Mouse (Mus musculus): Measurements from ENCODE around the gene Arpp19. TPM values are rescaled to one million over a fixed set of nuclear protein-coding genes. Genes with fewer than 3 reads are reported as not detected.
A peak's percentile ranks its signal among the peaks of the same experiment; 100 is the strongest.

Arpp19 gene
- total RNA-seq (2021) (100 to 1,000 TPM; 160 to 196 TPM), polyA plus RNA-seq (2012; rRNA removed) (25.1 and 50.0 TPM in 2 replicates)
- long read RNA-seq, full-length matches to known transcripts, result 181 of 185 reads
- long read RNA-seq, partial matches to known transcripts, result 1 of 185 reads
- long read RNA-seq, other reads (novel, unspliced or antisense), result 3 of 185 reads

DNA sequence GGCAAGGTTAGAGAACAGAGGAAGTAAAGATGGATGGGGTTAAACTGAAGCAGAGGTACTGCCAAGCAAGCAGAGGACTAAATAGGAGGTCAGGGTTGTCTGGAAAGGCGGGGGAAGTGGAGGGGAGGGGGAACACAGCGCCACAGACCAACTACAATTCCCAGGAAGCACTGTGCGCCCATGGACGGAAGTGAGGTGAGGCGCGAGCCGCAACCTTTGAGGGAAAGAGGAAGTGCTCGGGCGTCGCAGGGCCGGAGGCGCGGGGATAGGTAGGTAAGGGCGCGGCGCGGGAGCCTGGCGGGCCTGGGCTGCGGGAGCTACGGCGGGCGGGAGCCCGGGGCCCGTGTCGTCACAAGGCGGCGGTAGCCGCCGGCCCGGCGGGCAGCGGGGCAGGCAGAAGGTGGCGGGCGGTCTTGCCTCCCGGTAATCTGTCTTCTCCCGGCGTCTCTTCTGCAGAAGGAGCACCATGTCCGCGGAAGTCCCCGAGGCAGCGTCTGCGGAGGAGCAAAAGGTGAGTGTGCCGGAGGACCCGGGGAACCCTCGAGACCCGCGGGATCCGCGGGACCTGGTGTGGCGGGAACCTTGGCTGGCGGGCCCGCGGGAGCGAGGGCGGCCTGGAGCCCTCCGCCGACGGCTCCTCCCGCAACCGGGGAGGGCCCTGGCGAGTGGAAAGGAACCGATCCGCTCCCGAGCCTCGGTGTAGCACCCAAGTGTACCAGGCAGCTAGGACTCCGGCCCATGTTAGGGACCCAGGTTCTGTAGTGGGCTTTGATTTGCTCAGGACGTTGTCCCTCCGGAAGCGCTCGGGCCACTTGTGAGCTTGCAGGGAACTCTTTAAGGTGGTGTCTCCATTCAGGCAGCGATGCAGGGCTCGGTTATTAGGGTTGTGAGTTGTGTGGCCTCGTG lies at the start of gene Arpp19:
TSS of gene Arpp19 (plus strand) at position 164 of the 906 bp plus-strand sequence.
- under 1% methylated on average over 70 of the region's 73 CpGs for whole genome bisulfite sequencing
- Histone ChIP-seq H3K4me3 (peak within 1 kb of the TSS; percentile 88), H3K27ac (peak within 1 kb of the TSS; percentile 78), H3K4me1 (ENCODE audit: control insufficient read depth, insufficient read depth, low read length) (peaks cover 4% of the 10 kb centered on the region), H3K79me2 (replicated peaks; ENCODE audit: control insufficient read depth, insufficient read depth, low read length) (no peaks in the 10 kb centered on the region; the same call in 1 of the 2 replicates), H3K9ac (ENCODE audit: low read depth, low read length) (peak within 1 kb of the TSS; percentile 92), H3K27me3 (ENCODE audit: control insufficient read depth, insufficient read depth, low read length) (no peaks in the 10 kb centered on the region), H3K36me3 (ENCODE audit: control insufficient read depth, insufficient read depth, low read length) (peaks cover 18% of the 10 kb centered on the region)
- DNase-seq, result peak; percentile 81 to 89
- 0 out of 2 replicates have a peak, but pooled peaks have one; percentile 15 for TF ChIP-seq CTCF (IDR thresholded peaks at IDR 0.05)
- TF ChIP-seq EP300 (IDR thresholded peaks at IDR 0.05; ENCODE audit: insufficient read depth, low read depth, low read length), result 0 out of 2 replicates have a peak, but pooled peaks have one; percentile 34
- peak; percentile 77 for TF ChIP-seq POLR2A (IDR thresholded peaks at IDR 0.05; ENCODE audit: insufficient read depth, low read depth, low read length)
- intact Hi-C loops (cut with DNase I), result loop anchor here (5.0 kb wide), 2 partner anchors 85 to 130 kb away; partner anchors contain the start of gene Fam214a

DNA sequence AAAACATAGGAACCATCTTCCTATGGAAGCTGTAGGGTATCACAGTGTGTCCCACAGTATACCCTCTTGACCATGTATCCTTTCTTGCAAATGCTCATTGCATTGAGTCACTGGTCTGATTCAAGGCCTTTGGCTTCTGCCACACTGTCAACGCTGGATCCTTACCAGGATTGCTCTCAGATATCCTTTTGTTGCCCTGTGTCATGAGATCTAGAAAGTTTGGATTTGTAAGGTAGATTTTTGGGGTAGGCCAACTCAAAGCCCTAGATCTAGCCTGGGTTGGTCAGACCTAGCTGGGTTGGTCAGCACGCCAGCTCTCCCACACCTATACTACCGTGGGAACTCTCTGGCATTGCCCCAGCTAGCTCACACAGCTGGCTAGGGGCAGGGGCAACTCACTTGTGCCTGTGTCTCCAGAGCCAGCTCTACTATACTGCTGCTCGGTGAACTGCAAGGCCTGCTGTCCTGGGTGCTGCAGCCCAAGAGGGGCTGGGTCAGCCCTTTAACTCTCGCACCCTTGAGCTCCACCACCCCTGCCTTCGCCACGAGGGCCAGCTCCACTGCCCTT lies 48.4 kb upstream of the Arpp19 start:
- H3K9ac ChIP-seq (ENCODE audit: low read depth, low read length), result no peak overlapping the region
- TF ChIP-seq POLR2A (IDR thresholded peaks at IDR 0.05; ENCODE audit: insufficient read depth, low read depth, low read length) (no peak), CTCF (IDR thresholded peaks at IDR 0.05) (no peak), EP300 (IDR thresholded peaks at IDR 0.05; ENCODE audit: insufficient read depth, low read depth, low read length) (no peak)
- H3K79me2 ChIP-seq (replicated peaks; ENCODE audit: control insufficient read depth, insufficient read depth, low read length), result no peaks in the 10 kb centered on the region; the same call in 1 of the 2 replicates
- no peak overlapping the region for H3K4me3 ChIP-seq
- no peaks in the 10 kb centered on the region for H3K27me3 ChIP-seq (ENCODE audit: control insufficient read depth, insufficient read depth, low read length)
- peaks cover 20% of the 10 kb centered on the region for H3K36me3 ChIP-seq (ENCODE audit: control insufficient read depth, insufficient read depth, low read length)
- H3K4me1 ChIP-seq (ENCODE audit: control insufficient read depth, insufficient read depth, low read length), result peaks cover 4% of the 10 kb centered on the region
- H3K27ac ChIP-seq, result peak overlapping the region; percentile 4
- WGBS, result 82% methylated on average over 7 of the region's 7 CpGs
- DNase-seq, result no peak
- intact Hi-C loops (cut with DNase I), result no loop called here

DNA sequence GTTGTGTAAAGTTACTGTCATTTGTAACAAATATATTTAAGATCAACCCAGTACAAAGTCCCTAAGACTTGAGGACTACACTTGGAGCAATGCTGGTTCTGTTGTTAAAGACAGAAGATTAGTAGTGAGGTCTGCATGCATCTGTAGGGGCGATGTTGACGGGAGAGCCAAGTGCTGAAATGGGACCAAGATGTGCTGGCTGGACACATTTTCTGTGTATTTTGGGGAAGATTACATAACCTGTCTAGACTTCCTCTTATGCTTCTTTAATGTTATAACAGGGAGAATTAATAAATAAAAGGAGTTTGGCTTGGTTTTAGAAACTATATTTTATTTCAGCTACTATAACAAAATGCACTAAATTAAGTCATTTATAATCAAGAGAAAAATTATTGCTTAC lies 47.4 kb upstream of the Arpp19 start:
- WGBS, result 52% methylated on average over 2 of the region's 2 CpGs
- H3K27me3 ChIP-seq (ENCODE audit: control insufficient read depth, insufficient read depth, low read length), result no peaks in the 10 kb centered on the region
- peaks cover 4% of the 10 kb centered on the region for H3K4me1 ChIP-seq (ENCODE audit: control insufficient read depth, insufficient read depth, low read length)
- no peak for TF ChIP-seq CTCF (IDR thresholded peaks at IDR 0.05)
- no peak for TF ChIP-seq POLR2A (IDR thresholded peaks at IDR 0.05; ENCODE audit: insufficient read depth, low read depth, low read length)
- TF ChIP-seq EP300 (IDR thresholded peaks at IDR 0.05; ENCODE audit: insufficient read depth, low read depth, low read length), result no peak
- peaks cover 17% of the 10 kb centered on the region for H3K36me3 ChIP-seq (ENCODE audit: control insufficient read depth, insufficient read depth, low read length)
- H3K9ac ChIP-seq (ENCODE audit: low read depth, low read length), result no peak overlapping the region
- no peak for DNase-seq
- H3K79me2 ChIP-seq (replicated peaks; ENCODE audit: control insufficient read depth, insufficient read depth, low read length), result no peaks in the 10 kb centered on the region; the same call in 1 of the 2 replicates
- H3K4me3 ChIP-seq, result no peak overlapping the region
- intact Hi-C loops (cut with DNase I), result no loop called here
- no peak overlapping the region; the same call in 1 of the 2 replicates for H3K27ac ChIP-seq

DNA sequence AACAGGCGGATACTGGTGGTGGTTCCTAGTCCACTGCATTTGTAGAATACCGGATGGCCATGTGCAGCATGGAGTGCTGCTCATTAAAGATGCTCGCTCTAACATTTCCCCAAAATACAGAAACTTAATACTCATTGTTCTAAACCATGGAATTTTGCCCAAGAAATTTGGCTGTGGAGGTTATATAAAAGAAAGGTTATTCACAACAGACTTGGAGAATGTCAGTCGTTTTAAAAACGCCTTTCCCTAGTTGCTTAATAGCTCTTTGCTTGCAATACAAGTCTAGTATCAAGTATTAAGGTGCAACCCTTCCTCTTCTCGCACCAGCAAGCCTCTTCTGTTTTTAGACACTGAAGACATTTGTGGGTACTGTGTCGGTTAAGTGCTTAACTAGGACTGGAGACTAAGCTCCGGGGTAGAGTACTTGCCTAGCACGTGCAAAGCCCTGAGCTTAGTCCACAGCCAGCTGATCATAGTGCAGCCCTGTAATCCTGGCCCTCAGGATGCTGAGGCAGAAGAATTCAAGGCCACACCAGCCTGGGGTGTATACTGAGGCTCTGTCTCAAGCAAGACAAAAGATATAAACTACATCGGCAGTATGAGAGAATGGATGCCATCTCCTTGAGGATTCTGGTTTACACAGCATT lies 42.7 kb upstream of the Arpp19 start:
- Histone ChIP-seq H3K9ac (ENCODE audit: low read depth, low read length) (no peak overlapping the region), H3K4me1 (ENCODE audit: control insufficient read depth, insufficient read depth, low read length) (peaks cover 4% of the 10 kb centered on the region), H3K36me3 (ENCODE audit: control insufficient read depth, insufficient read depth, low read length) (peaks cover 23% of the 10 kb centered on the region), H3K4me3 (no peak overlapping the region), H3K27ac (no peak overlapping the region), H3K79me2 (replicated peaks; ENCODE audit: control insufficient read depth, insufficient read depth, low read length) (no peaks in the 10 kb centered on the region; the same call in 1 of the 2 replicates), H3K27me3 (ENCODE audit: control insufficient read depth, insufficient read depth, low read length) (no peaks in the 10 kb centered on the region)
- 77% methylated on average over 10 of the region's 10 CpGs for WGBS
- DNase-seq, result no peak
- TF ChIP-seq POLR2A (IDR thresholded peaks at IDR 0.05; ENCODE audit: insufficient read depth, low read depth, low read length), result no peak
- no peak for TF ChIP-seq EP300 (IDR thresholded peaks at IDR 0.05; ENCODE audit: insufficient read depth, low read depth, low read length)
- no peak for TF ChIP-seq CTCF (IDR thresholded peaks at IDR 0.05)
- intact Hi-C loops (cut with DNase I), result loop anchor here (2.0 kb wide), 1 partner anchor 16 kb away; no protein-coding TSS in a partner anchor

DNA sequence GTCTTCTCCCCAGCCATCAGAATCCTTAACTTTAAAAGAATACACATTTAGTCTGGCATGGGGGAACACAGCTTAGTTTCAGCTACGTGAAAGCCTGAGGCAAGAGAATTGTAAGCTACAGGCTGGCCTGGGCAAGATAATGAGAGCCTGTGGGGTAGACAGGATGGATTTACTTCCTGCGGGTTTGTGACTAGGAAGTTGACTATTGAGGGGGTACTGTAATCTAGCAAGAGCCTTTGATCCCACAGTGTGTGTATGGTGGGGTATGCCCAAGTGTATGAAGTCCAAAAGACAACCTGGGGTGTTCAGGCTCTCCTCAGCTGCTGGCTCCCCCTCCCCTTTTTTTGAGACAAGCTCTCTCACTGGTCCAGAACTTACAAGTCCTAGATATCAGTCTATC lies 41.1 kb upstream of the Arpp19 start:
- intact Hi-C loops (cut with DNase I), result no loop called here
- H3K79me2 ChIP-seq (replicated peaks; ENCODE audit: control insufficient read depth, insufficient read depth, low read length), result no peaks in the 10 kb centered on the region; the same call in 1 of the 2 replicates
- no peak overlapping the region for H3K4me3 ChIP-seq
- H3K9ac ChIP-seq (ENCODE audit: low read depth, low read length), result no peak overlapping the region
- no peak for DNase-seq
- no peak overlapping the region for H3K27ac ChIP-seq
- no peaks in the 10 kb centered on the region for H3K27me3 ChIP-seq (ENCODE audit: control insufficient read depth, insufficient read depth, low read length)
- H3K36me3 ChIP-seq (ENCODE audit: control insufficient read depth, insufficient read depth, low read length), result peaks cover 14% of the 10 kb centered on the region
- peaks cover 8% of the 10 kb centered on the region for H3K4me1 ChIP-seq (ENCODE audit: control insufficient read depth, insufficient read depth, low read length)
- 43% methylated on average over 2 of the region's 2 CpGs for WGBS
- no peak for TF ChIP-seq POLR2A (IDR thresholded peaks at IDR 0.05; ENCODE audit: insufficient read depth, low read depth, low read length)
- no peak for TF ChIP-seq EP300 (IDR thresholded peaks at IDR 0.05; ENCODE audit: insufficient read depth, low read depth, low read length)
- no peak for TF ChIP-seq CTCF (IDR thresholded peaks at IDR 0.05)

All from heart, adult 2 months (tissue).